Mouse (Mus musculus) liver, postnatal 0 days (tissue): ENCODE data around the gene Nps. TPM values are rescaled to one million over a fixed set of nuclear protein-coding genes. Genes with fewer than 3 reads are reported as not detected.
"Not testable (repeated sequence)": the region's sequence is repeated elsewhere in the genome, so short reads cannot be mapped to it uniquely, and the experiment has no call there.

Experiments used
- ATAC-seq: fragments of 200-750 bp; cut with Nextera tagmentation; 2 replicates; pipeline ENCODE4 v1.8.0; 2017; ENCODE audit warnings: mild to moderate bottlenecking, moderate library complexity
- DNase-seq: peaks from one replicate; pipeline ENCODE4 v3.0.0-alpha.2; 2016
- H3K27ac ChIP-seq: fragments of 300-500 bp; sonication (generic); 2 replicates; pipeline ENCODE4 v1.5.1; 2014; ENCODE audit warnings: antibody characterized with exemption, moderate library complexity, mild to moderate bottlenecking, low read depth
- H3K27me3 ChIP-seq: fragments of 300-500 bp; sonication (generic); 2 replicates; pipeline ENCODE4 v1.6.1; 2014; ENCODE audit warnings: low read length, control low read depth, mixed read lengths; ENCODE audit not compliant: insufficient read depth
- H3K36me3 ChIP-seq: fragments of 300-500 bp; sonication (generic); replicated peaks from 2 replicates; pipeline ENCODE4 v1.6.1; 2014; ENCODE audit warnings: mild to moderate bottlenecking, control low read depth, low read length, moderate library complexity, mixed read lengths; ENCODE audit not compliant: insufficient read depth
- H3K4me1 ChIP-seq: fragments of 300-500 bp; sonication (generic); 2 replicates; pipeline ENCODE4 v1.6.1; 2014; ENCODE audit warnings: antibody characterized with exemption, mild to moderate bottlenecking, control low read depth; ENCODE audit not compliant: insufficient read depth
- H3K4me2 ChIP-seq: fragments of 300-500 bp; sonication (generic); 2 replicates; pipeline ENCODE4 v1.6.1; 2014; ENCODE audit warnings: low read depth, mild to moderate bottlenecking, low read length, moderate library complexity, mixed read lengths
- H3K4me3 ChIP-seq: fragments of 300-500 bp; sonication (generic); 2 replicates; pipeline ENCODE4 v1.5.1; 2014; ENCODE audit warnings: low read depth, low read length
- H3K9ac ChIP-seq: fragments of 300-500 bp; sonication (generic); replicated peaks from 2 replicates; pipeline ENCODE4 v1.6.1; 2014; ENCODE audit warnings: mild to moderate bottlenecking, moderate library complexity
- H3K9me3 ChIP-seq: fragments of 300-500 bp; sonication (generic); 2 replicates; pipeline ENCODE4 v1.6.1; 2016; ENCODE audit warnings: mild to moderate bottlenecking, control low read depth, low read length, mixed read lengths
- CTCF ChIP-seq: sonication (generic); IDR thresholded peaks from 2 replicates; pipeline ENCODE4 v1.5.1; 2016; ENCODE audit warnings: antibody characterized with exemption, low read depth
- EP300 ChIP-seq: IDR thresholded peaks from 2 replicates; pipeline ENCODE4 v1.6.1; 2016; ENCODE audit warnings: antibody characterized with exemption, low read depth, mild to moderate bottlenecking
- WGBS: fragments of 180-500 bp; shearing (Covaris S2); extraction: QIAGEN DNeasy Blood & Tissue Kit; methylation state at CpG from one replicate; pipeline ENCODE4 v1.1.7; 2014; ENCODE audit not compliant: insufficient replicate concordance; 5-methylcytosine and 5-hydroxymethylcytosine counted together
- polyA plus RNA-seq: library from polyadenylated mRNA; unstranded; fragments of >200 nt; fragmentation: Nextera tagmentation; extraction: Ambion mirVana; gene quantifications from 2 replicates; pipeline ENCODE4 v1.2.1, GENCODE M21; 2015

The Nps gene
- polyA plus RNA-seq = 0.08 TPM in 2 replicates

DNA sequence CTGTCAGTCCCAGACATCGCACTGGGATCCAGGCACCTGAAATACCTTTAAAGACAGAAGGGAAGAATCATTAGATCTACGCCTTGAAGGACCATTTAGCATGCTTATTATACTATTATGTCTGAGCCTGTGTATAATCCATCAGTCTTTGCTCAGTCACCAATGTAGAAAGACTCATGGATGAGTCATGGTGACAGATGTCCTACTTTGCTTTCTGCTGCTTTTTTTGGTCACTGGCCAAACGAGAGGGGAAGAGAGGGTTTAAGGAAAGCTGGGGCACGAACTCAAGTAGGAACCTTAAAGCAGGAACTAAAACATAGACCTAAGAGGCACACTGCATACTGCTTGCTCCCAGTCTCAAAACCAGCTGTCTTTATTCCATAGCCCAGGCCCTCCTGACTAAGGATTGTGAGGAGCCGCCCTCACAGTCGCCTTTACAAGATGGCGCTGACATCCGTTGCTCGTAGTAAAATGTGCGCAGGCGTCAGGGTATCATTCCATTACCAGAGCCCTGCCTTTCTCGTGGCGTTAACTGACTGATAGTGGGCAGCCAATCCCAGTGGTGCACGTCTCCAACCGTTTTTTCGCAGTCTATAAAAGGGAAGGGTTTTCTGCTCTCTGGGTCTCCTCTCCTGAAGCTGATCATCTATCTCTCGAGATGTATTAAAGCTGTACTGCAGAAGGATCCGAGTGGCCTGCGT is at the start of gene Nps:
Gene Nps (plus strand): TSS at position 651 of the 701 bp plus-strand sequence.
- not testable (repeated sequence) for H3K9me3 ChIP-seq, H3K4me1 ChIP-seq, H3K4me2 ChIP-seq, ATAC-seq, H3K4me3 ChIP-seq, H3K9ac ChIP-seq, H3K36me3 ChIP-seq, H3K27ac ChIP-seq, DNase-seq, H3K27me3 ChIP-seq
- WGBS = 77% methylated on average over 19 of the region's 19 CpGs

GRCm38 (mm10) chr7:135208947-135209567 is 49.4 kb upstream of the Nps start:
- WGBS = 75% methylated on average over 6 of the region's 6 CpGs
- DNase-seq = no peak

DNA sequence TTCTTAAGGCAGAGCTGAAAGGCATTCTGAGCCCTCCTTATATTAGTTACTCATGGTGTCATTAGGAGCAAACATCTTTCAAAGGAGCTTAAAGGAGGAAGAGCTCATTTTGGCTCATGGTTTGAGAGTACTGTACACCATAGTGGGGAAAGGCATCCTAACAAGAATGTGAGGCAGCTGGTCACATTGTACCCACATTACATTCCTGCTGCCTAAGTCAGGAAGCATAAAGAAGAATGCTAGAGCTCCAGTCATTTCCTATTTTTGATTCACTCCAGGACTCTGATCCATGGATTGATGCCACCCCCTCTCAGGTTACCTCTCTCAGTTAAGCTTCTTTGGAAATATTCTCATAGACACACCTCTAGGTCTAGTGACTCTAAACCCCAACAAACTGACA is 48.2 kb upstream of the Nps start:
- no peak for TF ChIP-seq EP300
- no peak for TF ChIP-seq CTCF
- DNase-seq (no peak), ATAC-seq (no peak)
- Histone ChIP-seq H3K4me1 (no peaks in the 10 kb centered on the region), H3K27ac (no peak overlapping the region), H3K9me3 (no peaks in the 10 kb centered on the region), H3K9ac (no peak overlapping the region), H3K4me2 (no peak overlapping the region), H3K27me3 (no peaks in the 10 kb centered on the region), H3K36me3 (no peaks in the 10 kb centered on the region), H3K4me3 (no peak overlapping the region)

More at GRCm38 (mm10) chr7:135208947-135209567, 49.4 kb upstream of the Nps start:
- H3K27me3 ChIP-seq = no peaks in the 10 kb centered on the region
- TF ChIP-seq EP300 (no peak), CTCF (no peak)
- no peaks in the 10 kb centered on the region for H3K4me1 ChIP-seq
- ATAC-seq = no peak
- no peaks in the 10 kb centered on the region for H3K36me3 ChIP-seq
- no peak overlapping the region for H3K4me2 ChIP-seq
- no peak overlapping the region for H3K27ac ChIP-seq
- H3K4me3 ChIP-seq = no peak overlapping the region
- no peaks in the 10 kb centered on the region for H3K9me3 ChIP-seq
- H3K9ac ChIP-seq = no peak overlapping the region

GRCm38 (mm10) chr7:135210831-135211230 is 47.7 kb upstream of the Nps start:
- 72% methylated on average over 2 of the region's 2 CpGs for WGBS
- DNase-seq (no peak), ATAC-seq (no peak)
- no peaks in the 10 kb centered on the region for H3K4me1 ChIP-seq
- H3K4me3 ChIP-seq = no peak overlapping the region
- H3K9ac ChIP-seq = no peak overlapping the region
- no peak overlapping the region for H3K4me2 ChIP-seq
- H3K27me3 ChIP-seq = no peaks in the 10 kb centered on the region
- no peak for TF ChIP-seq CTCF
- no peaks in the 10 kb centered on the region for H3K36me3 ChIP-seq
- no peak overlapping the region for H3K27ac ChIP-seq
- no peaks in the 10 kb centered on the region for H3K9me3 ChIP-seq

DNA sequence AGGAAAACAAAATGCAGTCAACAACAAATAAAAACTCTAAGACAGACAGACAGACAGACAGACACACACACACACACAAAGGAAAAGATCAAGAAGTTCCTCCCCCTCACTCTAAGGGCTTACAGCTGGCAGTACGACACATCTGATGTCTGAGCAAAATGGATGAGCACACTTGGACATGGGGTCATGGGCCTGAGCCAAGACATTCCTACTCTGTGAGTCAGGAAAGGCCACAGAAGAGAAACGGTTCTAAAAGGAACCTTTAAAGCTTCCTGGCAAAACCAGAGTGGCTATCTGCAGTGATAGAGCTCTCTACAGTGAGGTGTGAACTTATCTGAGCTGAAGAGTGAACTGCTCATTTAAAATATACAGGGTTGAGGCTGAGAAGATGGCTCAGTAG is 46.0 kb upstream of the Nps start:
- TF ChIP-seq CTCF (no peak), EP300 (no peak)
- H3K27ac ChIP-seq = no peak overlapping the region
- H3K27me3 ChIP-seq = no peaks in the 10 kb centered on the region
- WGBS = 63% methylated on average over 2 of the region's 2 CpGs
- no peaks in the 10 kb centered on the region for H3K9me3 ChIP-seq
- H3K4me2 ChIP-seq = no peak overlapping the region
- no peak overlapping the region for H3K4me3 ChIP-seq
- no peaks in the 10 kb centered on the region for H3K4me1 ChIP-seq
- DNase-seq = no peak
- no peak for ATAC-seq
- H3K36me3 ChIP-seq = no peaks in the 10 kb centered on the region
- H3K9ac ChIP-seq = no peak overlapping the region

- Histone ChIP-seq H3K4me2 (no peak overlapping the region), H3K4me3 (no peak overlapping the region), H3K4me1 (no peaks in the 10 kb centered on the region), H3K9me3 (no peaks in the 10 kb centered on the region), H3K27me3 (no peaks in the 10 kb centered on the region), H3K27ac (no peak overlapping the region), H3K9ac (no peak overlapping the region), H3K36me3 (no peaks in the 10 kb centered on the region)
- TF ChIP-seq CTCF (no peak), EP300 (no peak)
- DNase-seq = no peak
- no peak for ATAC-seq
- WGBS = 72% methylated on average over 2 of the region's 2 CpGs
Observed at GRCm38 (mm10) chr7:135221475-135221874, 37.0 kb upstream of the Nps start.

DNA sequence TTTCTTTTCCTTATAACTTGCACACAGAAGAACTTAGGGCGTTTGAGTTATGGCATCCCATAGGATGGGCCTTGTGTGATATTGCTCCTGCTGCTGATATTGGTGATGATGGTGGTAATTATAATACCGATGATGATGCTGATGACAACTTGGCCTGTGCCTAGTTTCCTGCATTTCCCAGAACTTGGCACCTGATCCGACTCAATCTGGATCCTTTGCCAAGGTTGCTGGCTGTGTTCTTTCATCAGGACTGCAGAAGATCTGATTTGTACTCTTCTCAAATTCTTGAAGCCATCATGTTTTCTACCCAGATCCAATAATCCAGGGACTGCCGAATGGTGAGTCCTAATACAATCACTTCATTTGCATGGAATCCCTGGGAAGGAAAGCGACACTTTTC is 32.5 kb upstream of the Nps start:
- no peak for TF ChIP-seq CTCF
- TF ChIP-seq EP300 = no peak
- no peak for ATAC-seq
- no peaks in the 10 kb centered on the region for H3K9me3 ChIP-seq

More for the DNA sequence above, 32.5 kb upstream of the Nps start:
- Histone ChIP-seq H3K4me1 (no peaks in the 10 kb centered on the region), H3K27ac (no peak overlapping the region), H3K4me2 (no peak overlapping the region), H3K36me3 (no peaks in the 10 kb centered on the region), H3K27me3 (no peaks in the 10 kb centered on the region), H3K9ac (no peak overlapping the region), H3K4me3 (no peak overlapping the region)
- no peak for DNase-seq
- WGBS = 71% methylated on average over 5 of the region's 5 CpGs
